Mouse (Mus musculus) kidney, postnatal 14 days (tissue): ENCODE data around the gene Rnf24.
A peak's percentile ranks its signal among the peaks of the same experiment; 100 is the strongest.
"Not testable (repeated sequence)": the region's sequence is repeated elsewhere in the genome, so short reads cannot be mapped to it uniquely, and the experiment has no call there.

ENCODE experiments used
- DNase-seq: peaks from one replicate; pipeline ENCODE4 v3.0.0; 2022; ENCODE audit warnings: mixed read lengths

Gene Rnf24

DNA sequence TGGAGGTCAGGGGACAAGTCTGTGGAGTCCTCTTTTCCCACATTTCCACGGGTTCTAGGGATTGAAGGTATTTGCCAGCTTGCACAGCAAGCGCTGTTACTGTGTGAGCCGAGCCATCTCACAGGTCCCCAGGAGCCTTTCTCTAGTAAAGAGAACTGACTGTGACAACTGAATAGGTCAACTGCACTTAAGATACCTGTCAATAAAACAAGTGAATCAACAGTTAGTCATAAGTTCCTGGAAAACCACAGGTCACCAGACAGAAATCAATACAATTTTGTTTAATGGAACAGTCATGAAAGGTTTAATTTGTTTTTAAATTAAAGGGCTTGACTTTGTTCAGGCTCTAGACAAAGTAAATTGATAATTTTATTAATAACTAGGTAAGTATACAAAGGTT lies 22.1 kb downstream of the Rnf24 start:
- DNase-seq: no peak

DNA sequence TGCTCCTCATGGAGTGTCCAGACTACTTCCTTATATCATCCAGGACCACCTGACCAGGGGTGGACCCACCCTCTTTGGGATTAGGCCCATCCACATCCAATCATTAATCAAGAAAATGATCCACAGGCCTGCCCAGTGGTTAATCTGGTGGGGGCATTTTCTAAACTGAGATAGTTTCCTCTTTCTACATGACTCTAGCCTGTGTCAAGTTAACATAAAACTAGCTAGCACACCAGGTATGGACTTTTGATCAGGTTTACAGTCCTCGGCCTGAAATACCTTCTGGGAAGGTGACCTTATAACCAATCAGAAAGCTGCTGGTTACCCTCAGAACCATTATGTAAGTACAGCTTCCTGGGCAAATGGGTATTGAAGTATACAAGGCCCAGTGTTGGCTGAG lies 23.7 kb downstream of the Rnf24 start:
- DNase-seq: no peak

DNA sequence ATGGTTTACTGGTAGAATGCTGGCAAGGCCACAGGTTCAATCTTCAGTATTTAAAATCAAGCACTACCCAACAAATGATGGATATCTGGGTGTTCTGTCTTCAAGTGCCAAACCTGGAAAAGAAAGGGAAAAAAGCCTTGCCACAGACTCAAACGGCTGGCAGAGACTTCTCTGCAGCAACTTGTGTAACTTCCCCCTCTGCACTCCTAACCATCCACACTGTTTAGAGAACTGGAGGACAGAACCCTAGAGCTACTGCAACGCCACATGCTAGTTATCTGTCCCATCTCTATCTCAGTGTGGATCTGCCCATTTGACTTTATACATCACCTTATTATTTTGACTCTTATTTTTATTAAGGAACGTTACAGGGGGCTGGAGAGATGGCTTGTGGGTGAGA lies 26.6 kb downstream of the Rnf24 start:
- DNase-seq: no peak

DNA sequence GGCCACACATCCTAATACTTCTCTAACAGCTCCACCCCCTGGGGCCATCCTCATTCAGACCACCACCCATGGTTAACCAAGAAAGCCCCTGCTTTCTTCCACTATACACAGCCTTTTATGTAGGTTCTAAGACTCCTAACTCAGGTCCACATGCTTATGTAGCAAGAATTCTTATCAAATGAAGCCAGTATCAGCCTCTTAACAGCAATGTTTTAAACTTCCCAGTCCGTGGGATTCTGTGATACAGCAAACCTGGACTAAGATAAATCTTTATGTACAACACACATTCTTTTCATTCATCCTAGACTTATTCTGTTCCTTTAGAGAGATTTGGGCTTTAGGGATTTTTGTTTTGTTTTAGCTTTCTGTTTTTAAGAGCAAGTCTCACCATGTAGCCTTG lies 29.0 kb downstream of the Rnf24 start:
- DNase-seq: no peak

DNA sequence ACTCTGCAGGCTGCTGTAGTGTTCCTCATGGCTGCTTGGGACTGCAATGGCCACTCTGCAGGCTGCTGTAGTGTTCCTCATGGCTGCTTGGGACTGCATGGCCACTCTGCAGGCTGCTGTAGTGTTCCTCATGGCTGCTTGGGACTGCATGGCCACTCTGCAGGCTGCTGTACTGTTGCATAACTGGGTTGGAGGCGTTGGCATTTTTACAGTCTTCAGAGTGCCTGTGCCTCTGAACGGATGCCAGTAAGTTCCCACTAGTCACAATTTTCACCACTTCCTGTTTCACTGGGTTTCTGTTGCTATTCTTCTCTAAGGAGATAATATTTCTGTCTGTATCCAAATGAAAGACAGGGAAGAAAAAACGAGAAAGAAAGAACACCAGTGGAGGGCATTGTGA lies 31.5 kb downstream of the Rnf24 start:
- DNase-seq: peak; percentile 31

DNA sequence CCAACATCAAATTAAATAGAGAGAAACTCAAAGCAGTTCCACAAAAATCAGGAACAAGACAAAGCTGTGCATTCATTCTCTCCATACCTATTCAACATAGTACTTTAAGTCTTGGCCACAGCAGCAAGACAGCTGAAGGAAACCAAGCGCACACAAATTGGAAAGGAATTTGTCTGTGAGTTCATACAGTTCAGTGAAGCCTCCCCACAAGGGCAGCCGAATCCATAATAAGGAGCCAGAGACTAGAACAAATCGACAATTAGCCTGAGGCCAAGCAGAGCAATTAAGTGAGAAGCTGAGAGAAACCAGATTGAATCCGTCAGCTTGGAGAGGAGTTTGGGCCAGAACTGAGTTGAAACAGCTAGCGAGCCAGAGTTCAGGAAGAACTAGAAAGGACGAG lies 33.3 kb downstream of the Rnf24 start:
- DNase-seq: no peak

DNA sequence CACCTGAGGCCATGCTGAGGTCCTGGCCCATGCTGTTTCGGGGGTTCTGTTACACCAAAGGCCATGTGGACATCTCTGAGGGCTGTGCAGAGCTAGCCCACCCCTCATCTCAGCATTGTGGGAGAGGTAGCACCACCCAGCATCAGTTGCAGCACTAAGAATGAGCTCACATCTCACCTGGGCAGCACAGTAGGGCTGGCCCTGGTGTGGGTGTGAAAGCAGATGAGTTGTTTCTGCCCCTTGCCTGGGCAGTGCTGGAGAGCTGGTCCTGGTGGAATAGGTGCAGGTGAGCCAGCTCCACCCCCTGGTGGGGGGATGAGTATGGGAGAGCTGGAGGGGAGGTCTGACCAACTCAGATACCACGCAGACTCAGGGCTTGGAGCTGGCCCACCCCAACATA lies 36.5 kb downstream of the Rnf24 start:
- no peak for DNase-seq

DNA sequence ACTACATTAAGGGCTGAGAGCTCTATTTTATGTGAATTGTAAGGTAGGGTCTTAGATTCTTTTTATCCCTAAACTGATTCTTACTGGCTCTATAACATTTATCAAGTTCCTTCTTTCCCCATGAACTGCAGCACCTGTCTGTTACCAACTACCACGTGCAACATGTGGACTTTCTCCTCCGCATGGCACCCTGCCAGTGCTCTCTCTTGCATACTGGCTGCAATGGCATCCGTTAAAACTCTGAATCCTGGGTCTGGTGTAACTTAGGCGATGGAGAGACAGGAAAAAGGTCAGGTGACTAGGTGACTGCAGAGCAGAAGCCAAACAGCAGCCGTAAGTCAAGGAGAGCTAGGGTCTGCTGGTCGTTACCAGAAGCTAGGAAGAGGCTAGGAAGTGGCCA lies 43.4 kb downstream of the Rnf24 start:
- DNase-seq: no peak

- no peak for DNase-seq
These were observed 44.9 kb downstream of the Rnf24 start for GRCm38 (mm10) chr2:131307822-131308221.

GRCm38 (mm10) chr2:131307391-131307790 lies 45.3 kb downstream of the Rnf24 start:
- DNase-seq: no peak

DNA sequence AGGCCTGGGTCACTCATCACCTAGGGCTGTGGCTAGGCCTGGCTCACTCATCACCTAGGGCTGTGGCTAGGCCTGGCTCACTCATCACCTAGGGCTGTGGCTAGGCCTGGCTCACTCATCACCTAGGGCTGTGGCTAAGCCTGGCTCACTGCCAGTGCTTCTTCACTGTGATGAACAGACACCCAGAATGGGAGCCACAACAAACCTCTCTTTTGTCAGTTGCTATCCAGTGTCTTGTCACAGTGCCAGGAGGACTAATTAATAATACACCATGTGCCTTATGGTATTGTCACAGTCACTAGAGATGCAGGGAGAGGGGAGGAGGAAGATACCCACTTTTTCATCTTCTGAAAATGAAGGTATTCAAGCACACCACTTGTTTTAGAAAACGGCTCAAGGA lies 47.5 kb downstream of the Rnf24 start:
- DNase-seq: not testable (repeated sequence)

GRCm38 (mm10) chr2:131304497-131304896 lies 48.2 kb downstream of the Rnf24 start:
- DNase-seq: no peak

DNA sequence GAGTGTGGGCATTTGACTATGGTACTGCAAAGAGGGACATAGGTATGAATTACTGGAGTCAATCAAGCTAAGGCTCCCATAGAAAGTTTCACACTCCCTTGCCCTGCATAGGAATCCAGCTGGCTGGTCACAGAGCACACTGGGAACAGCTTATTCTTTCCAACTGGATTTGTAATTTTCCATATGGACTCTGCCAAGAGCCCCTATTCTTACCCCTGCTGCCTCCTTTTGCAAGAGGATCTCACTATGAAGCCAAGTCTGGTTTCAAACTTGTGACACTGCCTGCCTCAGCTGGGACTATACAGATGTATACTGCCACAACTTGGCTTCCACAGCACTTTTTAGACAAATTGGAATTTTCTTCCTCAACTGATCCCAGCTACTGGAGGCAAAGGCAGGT lies 51.1 kb downstream of the Rnf24 start:
- no peak for DNase-seq

GRCm38 (mm10) chr2:131300485-131300884 lies 52.2 kb downstream of the Rnf24 start:
- DNase-seq: no peak

DNA sequence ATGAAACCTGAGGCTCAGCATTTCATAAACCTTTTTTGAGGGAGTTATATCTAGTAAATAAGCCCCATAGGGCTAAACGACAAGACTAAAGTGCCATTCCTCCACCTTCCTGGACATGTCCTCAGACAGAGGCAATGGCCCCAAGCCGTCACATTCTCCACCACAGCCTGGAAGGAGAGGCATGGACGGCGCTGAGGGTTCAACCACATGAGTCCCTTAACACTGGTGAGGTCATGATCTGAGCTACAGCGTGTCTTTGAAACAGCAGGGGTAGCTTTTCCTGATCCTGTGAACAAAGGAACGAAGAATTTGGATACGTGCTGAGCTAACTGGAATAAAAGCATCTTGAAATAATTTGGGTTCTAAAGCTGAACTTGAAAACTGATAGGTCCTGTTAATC lies 54.0 kb downstream of the Rnf24 start:
- not testable (repeated sequence) for DNase-seq

- DNase-seq: no peak
These were observed 55.9 kb downstream of the Rnf24 start for GRCm38 (mm10) chr2:131296746-131297261.

GRCm38 (mm10) chr2:131290669-131291068 lies 62.0 kb downstream of the Rnf24 start:
- no peak for DNase-seq

- no peak for DNase-seq
These were observed 66.4 kb downstream of the Rnf24 start for GRCm38 (mm10) chr2:131286276-131286675.

DNA sequence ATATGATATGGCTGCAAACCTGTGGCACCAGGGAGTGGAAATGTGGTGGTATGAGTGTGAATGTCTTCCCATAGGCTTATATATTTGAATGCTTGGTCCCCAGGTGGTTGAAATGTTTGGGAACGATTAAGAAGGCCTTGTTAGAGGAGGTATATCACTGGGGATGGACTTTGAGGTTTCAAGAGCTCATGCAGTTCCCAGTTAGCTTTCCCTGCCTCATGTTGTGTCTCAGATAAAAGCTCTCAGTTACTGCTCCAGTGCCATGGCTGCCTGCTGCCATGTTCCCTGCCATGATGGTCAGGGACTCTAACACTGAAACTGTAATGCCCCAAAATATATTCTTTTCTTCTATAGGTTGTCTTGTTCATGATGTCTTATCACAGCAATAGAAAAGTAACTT lies 71.1 kb downstream of the Rnf24 start:
- DNase-seq: no peak

- no peak for DNase-seq
These were observed 76.0 kb downstream of the Rnf24 start for GRCm38 (mm10) chr2:131276722-131277121.

DNA sequence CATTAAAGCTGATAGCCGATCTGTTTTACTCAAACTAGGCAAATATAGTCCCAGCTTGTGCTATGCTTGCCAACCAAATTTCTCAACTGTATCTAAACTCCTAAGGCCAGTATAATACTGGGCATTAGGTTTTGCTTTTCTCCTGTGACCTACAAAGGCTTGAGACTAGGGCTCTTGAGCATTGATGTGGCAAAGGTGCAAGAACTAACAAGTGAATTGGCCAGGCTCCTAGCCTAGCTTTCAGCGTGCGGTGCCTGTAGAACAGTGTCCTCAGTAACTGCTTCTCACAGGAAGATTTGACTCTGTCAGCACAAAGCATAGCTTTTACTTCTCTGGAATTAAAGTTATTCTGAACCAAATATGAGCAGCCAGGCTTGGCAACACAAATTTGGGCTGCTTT lies 77.2 kb downstream of the Rnf24 start:
- DNase-seq: no peak

GRCm38 (mm10) chr2:131265056-131265455 lies 87.6 kb downstream of the Rnf24 start:
- no peak for DNase-seq

DNA sequence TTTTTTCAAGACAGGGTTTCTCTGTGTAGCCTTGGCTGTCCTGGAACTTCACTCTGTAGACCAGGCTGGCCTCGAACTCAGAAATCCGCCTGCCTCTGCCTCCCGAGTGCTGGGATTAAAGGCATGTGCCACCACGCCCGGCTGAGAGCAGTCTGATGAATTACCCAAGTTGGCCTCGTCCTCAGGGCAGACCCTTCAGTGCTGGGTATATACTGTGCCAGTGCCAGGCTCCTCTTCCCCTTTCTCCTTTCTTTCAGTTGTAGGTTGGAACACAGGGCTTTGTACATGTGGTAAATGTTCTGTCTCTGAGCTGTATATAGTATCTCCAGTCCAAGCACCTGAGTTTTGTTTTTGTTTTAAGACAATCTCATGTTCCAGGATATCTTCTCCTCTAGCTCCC lies 88.7 kb downstream of the Rnf24 start:
- DNase-seq: no peak

GRCm38 (mm10) chr2:131262680-131263670 lies 89.7 kb downstream of the Rnf24 start:
- DNase-seq: no peak
